Mouse (Mus musculus): ENCODE data around the gene Tmc7.

Gene Tmc7

DNA sequence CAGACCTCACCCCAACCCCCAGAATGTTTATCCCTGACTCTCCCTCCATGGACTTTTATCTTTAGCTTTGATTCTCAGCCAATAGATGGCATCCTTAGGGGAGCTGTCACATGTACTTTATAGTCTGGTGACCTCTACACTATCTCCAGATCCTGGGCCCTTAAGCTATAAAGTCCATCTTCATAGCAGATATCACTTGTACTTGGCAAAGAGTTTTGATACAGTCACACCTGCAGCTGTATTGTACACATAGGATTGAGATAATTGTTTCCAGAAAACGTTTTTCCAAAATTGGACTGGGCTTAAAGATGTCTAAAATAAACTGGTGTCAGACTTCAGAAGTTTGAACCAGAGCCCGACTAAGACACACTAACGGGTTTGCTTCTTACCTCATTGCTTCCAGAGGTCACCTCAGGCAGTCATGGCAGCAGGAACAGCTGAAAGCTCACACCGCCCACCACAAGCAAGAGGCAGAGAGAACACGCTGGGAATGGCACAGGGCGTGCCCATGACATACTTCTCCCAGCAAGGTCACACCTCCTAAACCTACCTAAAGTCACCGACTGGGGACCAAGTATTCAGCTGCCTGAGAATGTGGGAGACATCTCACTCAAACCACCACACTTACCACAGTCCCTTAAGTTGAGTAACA, 84.6 kb downstream of the Tmc7 start:
- DNase-seq (ENCODE audit: low spot score in 2 of 2): no peak

DNA sequence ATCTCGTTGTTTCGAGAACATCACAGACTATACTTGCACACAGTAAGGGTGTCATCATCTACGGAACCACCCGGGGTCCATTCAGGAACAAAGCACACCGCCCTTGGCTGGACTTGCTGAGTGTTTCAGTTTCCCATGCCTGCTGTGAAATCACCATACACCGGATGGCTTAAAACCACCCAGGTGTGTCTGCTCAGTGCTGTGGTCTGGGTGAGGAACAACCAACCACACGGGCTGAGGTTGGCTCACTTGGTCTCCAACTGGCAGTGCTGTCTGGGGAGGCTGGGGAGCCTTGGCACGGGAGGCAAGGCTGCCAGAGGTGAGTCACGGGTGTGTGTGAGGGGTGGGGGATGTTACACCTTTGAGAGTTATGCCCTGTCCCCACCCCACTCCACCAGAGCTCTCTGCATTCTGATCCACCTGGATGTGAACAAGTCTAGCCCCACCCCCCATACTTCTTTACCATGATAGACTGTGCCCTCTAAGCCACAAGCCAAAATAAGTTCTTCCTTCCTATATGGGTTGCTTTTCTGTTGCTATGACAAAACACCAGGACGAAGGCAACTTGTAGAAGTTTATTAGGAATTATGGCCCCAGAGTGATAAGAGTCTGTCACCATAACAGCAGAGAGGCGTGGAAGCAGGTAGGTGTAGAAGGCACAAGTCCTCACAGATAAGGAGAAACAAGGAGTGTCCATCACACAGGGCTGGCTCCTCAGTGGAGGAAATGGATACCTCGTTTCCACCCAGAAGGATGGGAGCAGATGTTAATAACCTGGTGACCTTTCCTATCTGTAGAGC, 85.4 kb downstream of the Tmc7 start:
- DNase-seq (ENCODE audit: low spot score in 2 of 2): no peak

DNA sequence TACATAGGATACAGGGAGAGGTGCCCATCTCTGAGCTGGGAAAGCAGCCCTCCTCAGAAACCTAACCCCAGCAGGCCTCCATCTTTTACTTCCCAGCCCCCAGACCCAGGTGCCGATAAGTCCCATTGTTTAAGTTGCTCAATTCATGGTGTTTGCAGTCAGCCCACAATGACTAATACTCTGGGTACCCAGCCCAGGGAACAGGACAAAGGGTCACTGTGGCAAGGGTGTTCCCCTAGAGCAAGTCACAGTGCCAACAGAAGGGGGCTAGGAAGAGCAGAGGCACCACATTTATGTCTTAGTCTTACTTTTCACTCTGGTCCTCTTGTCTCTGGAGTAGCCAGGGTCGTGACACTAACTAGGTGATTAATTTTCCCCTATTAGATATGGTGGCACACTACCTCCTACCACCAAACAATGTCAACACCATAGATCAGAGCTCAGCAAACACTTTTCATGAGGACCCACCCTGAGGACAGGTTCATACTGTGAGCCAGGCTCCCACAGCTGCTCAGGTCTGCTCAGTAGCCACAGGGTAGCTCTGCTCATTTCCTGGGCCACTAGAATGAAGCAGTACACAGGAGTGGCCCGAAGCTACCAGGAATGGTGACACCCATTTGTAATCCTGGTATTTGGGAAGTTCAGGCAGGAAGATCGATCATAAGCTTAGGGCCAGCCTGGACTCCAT, 89.5 kb downstream of the Tmc7 start:
- no peak for DNase-seq (ENCODE audit: low spot score in 2 of 2)

DNA sequence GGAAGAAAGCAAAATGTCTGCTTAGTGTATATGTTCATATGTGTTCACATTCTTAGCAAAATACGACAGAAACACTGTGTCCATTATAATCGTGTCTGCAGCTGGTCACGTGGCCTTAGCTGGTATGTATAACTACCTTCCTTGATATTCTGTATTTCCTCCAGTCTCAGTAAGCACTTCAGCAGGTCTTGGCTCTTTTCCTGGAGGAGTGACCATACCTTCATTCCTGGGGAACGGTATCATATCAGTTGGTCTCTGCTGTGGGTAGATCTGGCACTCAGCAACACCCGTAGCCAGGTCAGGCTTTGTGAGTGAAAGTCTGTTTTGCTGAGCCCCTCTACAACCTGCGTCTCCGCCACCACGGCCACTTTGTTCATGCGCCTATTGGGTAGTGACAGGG, 90.6 kb downstream of the Tmc7 start:
- no peak for DNase-seq (ENCODE audit: low spot score in 2 of 2)

DNA sequence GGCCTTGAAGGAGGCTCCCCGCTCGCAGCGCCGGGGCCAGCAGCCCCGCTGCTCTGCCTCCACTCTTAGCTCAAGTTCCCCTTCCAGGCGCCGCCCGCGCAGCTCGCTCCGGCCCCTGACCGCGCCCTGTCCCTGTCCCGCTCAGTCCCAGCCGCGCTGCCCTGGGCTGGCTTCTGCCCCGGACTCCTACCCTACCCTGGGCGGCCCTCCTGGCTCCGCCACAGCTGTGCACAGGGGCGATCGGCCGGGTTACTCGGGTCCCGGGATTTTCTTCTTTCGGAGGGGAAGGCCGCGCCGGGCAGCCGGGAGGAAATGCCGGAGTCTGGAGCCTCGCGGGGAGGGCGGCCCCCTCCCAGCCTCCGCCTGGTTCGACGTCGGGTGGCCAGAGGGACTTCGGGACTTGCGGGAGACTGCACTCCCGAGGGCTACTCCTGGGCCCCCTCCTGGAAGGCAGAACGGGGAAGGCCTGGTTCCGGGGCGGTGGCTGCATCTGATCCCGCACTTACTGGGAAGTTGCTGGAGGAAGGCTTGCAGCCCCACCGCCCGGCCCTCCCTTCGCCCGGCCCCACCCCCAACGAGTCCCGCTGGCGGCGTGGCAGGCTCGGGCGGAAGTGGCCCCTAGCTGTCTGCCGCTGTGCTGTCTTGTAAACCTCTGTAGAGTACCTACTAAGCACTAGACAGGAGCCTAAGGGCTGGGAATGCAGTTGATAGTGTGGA, 92.9 kb downstream of the Tmc7 start, which contains the start of gene Itpripl2:
TSS of gene Itpripl2 (minus strand) at position 545 of the 717 bp plus-strand sequence.
- DNase-seq (ENCODE audit: low spot score in 2 of 2): peak; percentile 56 to 57

DNA sequence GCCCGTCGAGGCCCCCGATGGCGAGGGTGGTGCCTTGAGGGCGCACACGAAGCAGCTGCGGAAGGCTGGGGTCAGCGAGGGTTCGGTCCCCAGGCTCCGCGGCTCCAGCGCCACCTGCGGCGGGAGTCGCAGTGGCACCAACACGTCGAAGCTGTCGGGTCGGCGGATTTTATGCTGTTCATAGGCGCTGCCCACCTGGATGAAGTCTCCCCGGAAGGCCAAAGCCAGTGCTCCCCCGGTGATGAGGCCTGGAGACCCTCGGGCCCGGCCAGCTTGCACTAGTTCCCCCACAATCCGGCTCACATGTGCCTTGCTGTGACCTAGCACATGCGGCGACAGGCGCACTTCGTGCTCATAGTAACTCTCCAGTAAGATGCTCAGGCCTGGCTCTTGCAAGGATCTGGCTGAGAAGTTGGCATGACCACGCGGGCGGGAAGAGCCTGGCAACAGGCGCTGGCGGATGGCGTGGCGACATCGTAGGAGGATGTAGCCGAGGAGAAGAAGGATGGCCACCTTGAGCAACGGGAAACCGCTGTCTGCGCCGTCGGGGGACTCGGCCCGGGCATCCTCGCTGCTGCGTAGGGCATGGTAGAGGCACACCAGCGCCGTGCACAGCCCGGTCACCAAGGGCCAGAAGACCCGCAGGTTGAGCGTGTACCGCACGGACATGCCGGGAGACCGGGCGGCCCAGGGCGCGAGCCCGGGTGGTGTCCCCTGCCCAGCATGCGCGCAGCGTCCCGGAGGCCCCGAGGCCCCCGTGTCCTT, 93.7 kb downstream of the Tmc7 start:
- DNase-seq (ENCODE audit: low spot score in 2 of 2): no peak

DNA sequence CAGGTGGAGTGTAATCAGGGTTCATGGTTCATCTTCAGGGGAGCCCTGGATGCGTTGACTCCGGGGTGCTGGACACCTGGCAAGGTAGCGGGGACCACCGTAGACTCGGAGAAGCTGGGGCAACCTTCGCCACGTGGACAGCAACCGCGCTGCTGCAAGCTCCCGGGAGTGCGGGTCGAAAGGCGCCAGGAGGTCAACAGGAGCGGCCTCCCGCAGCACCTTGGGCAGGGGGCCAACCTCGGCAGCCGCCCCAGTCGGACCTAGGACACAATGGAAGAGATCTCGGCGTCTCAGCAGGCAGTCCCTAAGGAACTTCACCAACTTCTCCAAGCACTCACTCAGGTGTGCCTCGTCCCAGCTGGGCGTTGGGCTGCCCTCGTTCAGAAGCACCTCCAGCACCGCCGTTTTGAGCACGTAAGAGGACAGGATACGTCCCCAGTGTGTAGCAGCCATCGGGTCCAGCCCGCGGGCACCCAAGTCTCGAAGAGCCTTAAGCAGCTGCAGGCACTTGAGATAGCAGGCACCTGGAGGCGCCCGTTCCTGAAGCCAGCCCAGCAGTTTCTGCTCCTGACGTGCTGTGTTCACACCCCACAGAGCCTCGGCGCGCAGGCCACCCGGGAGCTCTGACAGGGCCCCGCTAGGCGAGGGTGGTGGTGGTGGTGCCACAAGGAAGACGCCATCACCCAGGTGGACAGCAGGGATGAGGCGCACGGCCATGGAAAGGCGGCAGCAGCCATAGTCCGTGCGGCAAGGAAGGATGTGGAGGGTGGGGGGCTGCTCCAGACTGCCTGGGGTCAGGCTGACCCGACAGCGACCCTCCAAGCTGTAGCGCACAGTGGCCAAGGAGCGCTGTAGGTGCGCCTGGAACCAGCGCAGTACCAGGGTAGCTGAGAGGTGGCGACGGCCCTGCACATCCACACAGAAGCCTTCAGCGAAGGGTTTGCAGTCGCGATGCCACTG, 94.5 kb downstream of the Tmc7 start:
- DNase-seq (ENCODE audit: low spot score in 2 of 2): no peak

DNA sequence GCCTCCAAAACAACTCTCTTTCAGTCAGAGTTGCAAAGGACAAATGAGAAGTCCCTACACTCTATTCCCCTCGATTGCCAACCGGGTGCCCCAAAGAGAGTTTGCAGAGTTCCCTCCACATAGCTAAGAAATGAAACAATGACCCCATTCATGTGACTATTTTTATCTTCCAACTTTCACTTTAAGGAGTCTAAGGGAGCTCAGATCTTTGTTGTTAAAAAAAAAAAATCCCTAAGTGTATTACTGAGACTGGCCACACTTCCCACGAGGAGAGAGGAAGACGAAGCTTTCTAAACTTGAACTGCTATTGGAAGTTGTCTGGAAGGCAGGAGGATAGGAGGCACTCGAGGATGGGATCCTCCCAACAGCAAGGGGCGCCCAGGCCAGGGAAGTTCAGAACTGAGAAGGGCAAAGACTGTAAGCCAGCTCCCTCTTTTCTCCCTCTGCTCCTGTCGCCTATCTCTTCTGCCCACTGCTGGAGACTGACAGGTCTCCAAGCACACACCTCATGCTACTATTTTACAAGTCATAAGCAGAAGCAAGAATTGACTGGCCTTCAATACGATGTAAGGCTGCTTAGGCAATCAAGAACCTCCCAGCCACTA, 96.4 kb downstream of the Tmc7 start:
- no peak for DNase-seq (ENCODE audit: low spot score in 2 of 2)

DNA sequence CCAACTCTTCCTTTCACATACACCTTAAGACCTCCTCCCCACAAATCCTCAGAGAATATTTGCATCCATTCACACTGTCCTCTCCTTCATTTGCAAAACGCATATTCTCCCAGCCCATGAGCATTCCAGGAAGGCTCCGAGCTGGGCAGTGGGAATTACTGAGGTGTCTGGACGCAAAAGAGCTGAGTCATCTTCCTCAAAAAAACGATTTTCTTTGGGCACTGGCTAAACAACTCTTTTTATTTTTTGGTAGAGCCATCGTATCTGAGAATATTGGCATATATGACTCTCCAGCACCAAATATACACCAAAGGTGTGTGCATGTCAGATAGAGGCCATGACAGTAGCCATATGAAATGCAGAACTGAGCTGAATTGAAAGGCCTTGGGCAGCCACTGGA, 97.6 kb downstream of the Tmc7 start:
- no peak for DNase-seq (ENCODE audit: low spot score in 2 of 2)
